Mouse (Mus musculus) cortical plate, adult 2 months (tissue): ENCODE data around the gene Miox.

Experiments used
- CTCF ChIP-seq: fragments of 200-500 bp; IDR thresholded peaks from 2 replicates; pipeline ENCODE4 v1.5.1; 2011; ENCODE audit warnings: mild to moderate bottlenecking, control low read depth, low read length; ENCODE audit not compliant: insufficient read depth; ENCODE audit errors: extremely low read depth
- POLR2A ChIP-seq: fragments of 200-500 bp; IDR thresholded peaks from 2 replicates; pipeline ENCODE4 v1.6.1; 2011; ENCODE audit warnings: mild to moderate bottlenecking, low read length, control low read depth; ENCODE audit not compliant: insufficient read depth; ENCODE audit errors: extremely low read depth

GRCm38 (mm10) chr15:89316146-89316545 is 18.1 kb upstream of the Miox start:
- TF ChIP-seq CTCF (no peak), POLR2A (no peak)
